Mouse (Mus musculus) neural tube, embryonic 15.5 days (tissue): ENCODE data around the gene Rubcn. TPM values are rescaled to one million over a fixed set of nuclear protein-coding genes. Genes with fewer than 3 reads are reported as not detected.
"Not testable (repeated sequence)": the region's sequence is repeated elsewhere in the genome, so short reads cannot be mapped to it uniquely, and the experiment has no call there.

ENCODE experiments used
- ATAC-seq: fragments of 200-750 bp; cut with Nextera tagmentation; 2 replicates; pipeline ENCODE4 v1.8.0; 2017; ENCODE audit warnings: mild to moderate bottlenecking, moderate TSS enrichment, moderate library complexity; ENCODE audit not compliant: low FRiP score
- H3K27ac ChIP-seq: fragments of 300-500 bp; sonication (generic); replicated peaks from 2 replicates; pipeline ENCODE4 v1.5.1; 2015; ENCODE audit warnings: mild to moderate bottlenecking, inconsistent platforms
- H3K27me3 ChIP-seq: fragments of 300-500 bp; sonication (generic); replicated peaks from 2 replicates; pipeline ENCODE4 v1.6.1; 2015; ENCODE audit warnings: inconsistent platforms
- H3K36me3 ChIP-seq: fragments of 300-500 bp; sonication (generic); 2 replicates; pipeline ENCODE4 v1.6.1; 2015; ENCODE audit warnings: inconsistent platforms
- H3K4me1 ChIP-seq: fragments of 300-500 bp; sonication (generic); 2 replicates; pipeline ENCODE4 v1.6.1; 2015; ENCODE audit warnings: inconsistent platforms
- H3K4me2 ChIP-seq: fragments of 300-500 bp; sonication (generic); 2 replicates; pipeline ENCODE4 v1.6.1; 2015; ENCODE audit warnings: inconsistent platforms, mild to moderate bottlenecking, moderate library complexity
- H3K4me3 ChIP-seq: fragments of 300-500 bp; sonication (generic); replicated peaks from 2 replicates; pipeline ENCODE4 v1.5.1; 2015; ENCODE audit warnings: mild to moderate bottlenecking, inconsistent platforms
- H3K9ac ChIP-seq: fragments of 300-500 bp; sonication (generic); replicated peaks from 2 replicates; pipeline ENCODE4 v1.6.1; 2015; ENCODE audit warnings: mild to moderate bottlenecking, inconsistent platforms
- H3K9me3 ChIP-seq: fragments of 300-500 bp; sonication (generic); replicated peaks from 2 replicates; pipeline ENCODE4 v1.6.1; 2016; ENCODE audit warnings: inconsistent platforms
- WGBS: fragments of 180-500 bp; shearing (Covaris S2); methylation state at CpG from one replicate; pipeline ENCODE4 v1.1.7; 2015; ENCODE audit warnings: mixed read lengths; 5-methylcytosine and 5-hydroxymethylcytosine counted together
- polyA plus RNA-seq: library from polyadenylated mRNA; unstranded; fragments of >200 nt; fragmentation: Nextera tagmentation; extraction: Ambion mirVana; gene quantifications from 2 replicates; pipeline ENCODE4 v1.2.1, GENCODE M21; 2015

Gene Rubcn
- 31.2 and 31.9 TPM in 2 replicates for polyA plus RNA-seq

- H3K4me2 ChIP-seq = peak within 1 kb of the TSS; percentile 80
- peaks cover 37% of the 10 kb centered on the region for H3K4me1 ChIP-seq
- peak within 1 kb of the TSS; percentile 92 for H3K27ac ChIP-seq
- peak within 1 kb of the TSS; percentile 90 for H3K4me3 ChIP-seq
- WGBS = under 1% methylated on average over 75 of the region's 83 CpGs
- no peaks in the 10 kb centered on the region for H3K36me3 ChIP-seq
- H3K27me3 ChIP-seq = no peaks in the 10 kb centered on the region
- peak; percentile 97 for ATAC-seq
- peak within 1 kb of the TSS; percentile 80 for H3K9ac ChIP-seq
- no peaks in the 10 kb centered on the region for H3K9me3 ChIP-seq
These were observed at the start of gene Rubcn, which contains the start of gene Fyttd1 for GRCm38 (mm10) chr16:32877343-32878156. TSS of gene Rubcn (minus strand) at chr16:32877766. TSS of gene Fyttd1 (plus strand) at chr16:32877500.

- no peak overlapping the region for H3K9ac ChIP-seq
- H3K4me1 ChIP-seq = peaks cover 4% of the 10 kb centered on the region; the same call in 1 of the 2 replicates
- H3K4me3 ChIP-seq = no peak overlapping the region
- peaks cover 12% of the 10 kb centered on the region for H3K36me3 ChIP-seq
- WGBS = 94% methylated on average over 8 of the region's 8 CpGs
- H3K4me2 ChIP-seq = no peak overlapping the region
- H3K27me3 ChIP-seq = no peaks in the 10 kb centered on the region
- H3K9me3 ChIP-seq = no peaks in the 10 kb centered on the region
- no peak overlapping the region for H3K27ac ChIP-seq
- no peak for ATAC-seq
These were observed 49.5 kb upstream of the Rubcn start for GRCm38 (mm10) chr16:32927044-32927443.

- not testable (repeated sequence) for H3K4me2 ChIP-seq, ATAC-seq, H3K9ac ChIP-seq, H3K4me3 ChIP-seq, H3K27ac ChIP-seq, H3K9me3 ChIP-seq, H3K27me3 ChIP-seq, H3K4me1 ChIP-seq
- 90% methylated on average over 9 of the region's 9 CpGs for WGBS
- H3K36me3 ChIP-seq = peaks cover 15% of the 10 kb centered on the region
These were observed 49.1 kb upstream of the Rubcn start for GRCm38 (mm10) chr16:32926629-32927028.

GRCm38 (mm10) chr16:32915292-32916068 is 37.9 kb upstream of the Rubcn start:
- no peak overlapping the region; the same call in 1 of the 2 replicates for H3K9ac ChIP-seq

GRCm38 (mm10) chr16:32913937-32914881 is 36.6 kb upstream of the Rubcn start, which contains the start of gene Lrch3:
TSS of gene Lrch3 (plus strand) at chr16:32914100.
- H3K9ac ChIP-seq = peak within 1 kb of the TSS; percentile 95
- H3K9me3 ChIP-seq = no peaks in the 10 kb centered on the region
- H3K4me3 ChIP-seq = peak within 1 kb of the TSS; percentile 97
- peak within 1 kb of the TSS; percentile 92 for H3K27ac ChIP-seq
- under 1% methylated on average over 83 of the region's 85 CpGs for WGBS
- ATAC-seq = peak; percentile 95
- no peaks in the 10 kb centered on the region for H3K27me3 ChIP-seq
- H3K36me3 ChIP-seq = no peaks in the 10 kb centered on the region
- peak within 1 kb of the TSS; percentile 68 for H3K4me2 ChIP-seq
- H3K4me1 ChIP-seq = peaks cover 5% of the 10 kb centered on the region

More at GRCm38 (mm10) chr16:32915292-32916068, 37.9 kb upstream of the Rubcn start:
- Histone ChIP-seq H3K27me3 (no peaks in the 10 kb centered on the region), H3K27ac (no peak overlapping the region), H3K36me3 (no peaks in the 10 kb centered on the region), H3K9me3 (no peaks in the 10 kb centered on the region), H3K4me1 (peaks cover 5% of the 10 kb centered on the region), H3K4me2 (peak overlapping the region; percentile 68), H3K4me3 (peak overlapping the region; percentile 21; the same call in 1 of the 2 replicates)
- whole genome bisulfite sequencing = 78% methylated on average over 9 of the region's 9 CpGs
- ATAC-seq = no peak

GRCm38 (mm10) chr16:32913212-32913611 is 35.6 kb upstream of the Rubcn start:
- ATAC-seq = no peak
- H3K4me1 ChIP-seq = peaks cover 5% of the 10 kb centered on the region
- WGBS = 73% methylated on average over 7 of the region's 7 CpGs
- H3K27ac ChIP-seq = no peak overlapping the region
- H3K4me3 ChIP-seq = no peak overlapping the region
- H3K9me3 ChIP-seq = no peaks in the 10 kb centered on the region
- no peaks in the 10 kb centered on the region for H3K27me3 ChIP-seq
- no peak overlapping the region for H3K9ac ChIP-seq
- peak overlapping the region; percentile 68 for H3K4me2 ChIP-seq
- H3K36me3 ChIP-seq = no peaks in the 10 kb centered on the region

- Histone ChIP-seq H3K4me3 (no peak overlapping the region), H3K9ac (no peak overlapping the region), H3K4me1 (no peaks in the 10 kb centered on the region; the same call in 1 of the 2 replicates), H3K27me3 (no peaks in the 10 kb centered on the region), H3K4me2 (no peak overlapping the region), H3K9me3 (no peaks in the 10 kb centered on the region), H3K27ac (no peak overlapping the region), H3K36me3 (peaks cover 22% of the 10 kb centered on the region)
- 46% methylated on average over 8 of the region's 8 CpGs for WGBS
- ATAC-seq = no peak
These were observed 29.2 kb upstream of the Rubcn start for GRCm38 (mm10) chr16:32906727-32907126.

GRCm38 (mm10) chr16:32906186-32906585 is 28.6 kb upstream of the Rubcn start:
- 80% methylated on average over 2 of the region's 2 CpGs for WGBS
- H3K4me1 ChIP-seq = no peaks in the 10 kb centered on the region; the same call in 1 of the 2 replicates
- no peak overlapping the region for H3K27ac ChIP-seq
- H3K4me2 ChIP-seq = no peak overlapping the region
- H3K4me3 ChIP-seq = no peak overlapping the region
- no peaks in the 10 kb centered on the region for H3K9me3 ChIP-seq
- no peaks in the 10 kb centered on the region for H3K27me3 ChIP-seq
- no peak overlapping the region for H3K9ac ChIP-seq
- no peak for ATAC-seq
- peaks cover 24% of the 10 kb centered on the region for H3K36me3 ChIP-seq

- WGBS = 72% methylated on average over 3 of the region's 3 CpGs
- no peaks in the 10 kb centered on the region for H3K9me3 ChIP-seq
- H3K36me3 ChIP-seq = peaks cover 40% of the 10 kb centered on the region
- H3K27me3 ChIP-seq = no peaks in the 10 kb centered on the region
- H3K4me1 ChIP-seq = no peaks in the 10 kb centered on the region; the same call in 1 of the 2 replicates
- H3K9ac ChIP-seq = no peak overlapping the region
- ATAC-seq = no peak
- no peak overlapping the region for H3K27ac ChIP-seq
- no peak overlapping the region for H3K4me3 ChIP-seq
- no peak overlapping the region for H3K4me2 ChIP-seq
These were observed 24.5 kb upstream of the Rubcn start for GRCm38 (mm10) chr16:32902051-32902428.

GRCm38 (mm10) chr16:32901360-32902050 is 23.9 kb upstream of the Rubcn start:
- no peaks in the 10 kb centered on the region for H3K9me3 ChIP-seq
- no peak overlapping the region for H3K4me3 ChIP-seq
- 89% methylated on average over 2 of the region's 2 CpGs for WGBS
- peaks cover 35% of the 10 kb centered on the region for H3K36me3 ChIP-seq
- no peaks in the 10 kb centered on the region for H3K4me1 ChIP-seq
- H3K9ac ChIP-seq = no peak overlapping the region
- no peak overlapping the region for H3K27ac ChIP-seq
- ATAC-seq = no peak
- H3K4me2 ChIP-seq = no peak overlapping the region
- H3K27me3 ChIP-seq = no peaks in the 10 kb centered on the region
